Mouse (Mus musculus) liver, embryonic 13.5 days (tissue): ENCODE results near the gene Psmb8. TPM values are rescaled to one million over a fixed set of nuclear protein-coding genes. Genes with fewer than 3 reads are reported as not detected.

Source experiments
- ATAC-seq: fragments of 200-750 bp; cut with Nextera tagmentation; 2 replicates; pipeline ENCODE4 v1.8.0; 2017; ENCODE audit warnings: low read depth, mild to moderate bottlenecking, moderate number of reproducible peaks, moderate library complexity
- DNase-seq: peaks from one replicate; pipeline ENCODE4 v3.0.0; 2022
- H3K27ac ChIP-seq: fragments of 300-500 bp; sonication (generic); 2 replicates; pipeline ENCODE4 v1.5.1; 2015; ENCODE audit warnings: moderate library complexity, mild to moderate bottlenecking, inconsistent platforms
- H3K27me3 ChIP-seq: fragments of 300-500 bp; sonication (generic); 2 replicates; pipeline ENCODE4 v1.6.1; 2015; ENCODE audit warnings: mild to moderate bottlenecking, inconsistent platforms
- H3K36me3 ChIP-seq: fragments of 300-500 bp; sonication (generic); 2 replicates; pipeline ENCODE4 v1.6.1; 2015; ENCODE audit warnings: mild to moderate bottlenecking, inconsistent platforms
- H3K4me1 ChIP-seq: fragments of 300-500 bp; sonication (generic); replicated peaks from 2 replicates; pipeline ENCODE4 v1.6.1; 2015; ENCODE audit warnings: inconsistent platforms
- H3K4me2 ChIP-seq: fragments of 300-500 bp; sonication (generic); 2 replicates; pipeline ENCODE4 v1.6.1; 2015; ENCODE audit warnings: inconsistent platforms, mild to moderate bottlenecking, moderate library complexity
- H3K4me3 ChIP-seq: fragments of 300-500 bp; sonication (generic); replicated peaks from 2 replicates; pipeline ENCODE4 v1.5.1; 2015; ENCODE audit warnings: mild to moderate bottlenecking, inconsistent platforms
- H3K9ac ChIP-seq: fragments of 300-500 bp; sonication (generic); 2 replicates; pipeline ENCODE4 v1.6.1; 2015; ENCODE audit warnings: mild to moderate bottlenecking, inconsistent platforms
- H3K9me3 ChIP-seq: fragments of 300-500 bp; sonication (generic); replicated peaks from 2 replicates; pipeline ENCODE4 v1.6.1; 2016; ENCODE audit warnings: inconsistent platforms
- WGBS: fragments of 180-500 bp; shearing (Covaris S2); methylation state at CpG from one replicate; pipeline ENCODE4 v1.1.7; 2015; ENCODE audit not compliant: insufficient replicate concordance; 5-methylcytosine and 5-hydroxymethylcytosine counted together
- polyA plus RNA-seq: library from polyadenylated mRNA; unstranded; fragments of >200 nt; fragmentation: Nextera tagmentation; extraction: Ambion mirVana; gene quantifications from 2 replicates; pipeline ENCODE4 v1.2.1, GENCODE M21; 2015

The Psmb8 gene
- 15.3 and 18.0 TPM in 2 replicates for polyA plus RNA-seq

DNA sequence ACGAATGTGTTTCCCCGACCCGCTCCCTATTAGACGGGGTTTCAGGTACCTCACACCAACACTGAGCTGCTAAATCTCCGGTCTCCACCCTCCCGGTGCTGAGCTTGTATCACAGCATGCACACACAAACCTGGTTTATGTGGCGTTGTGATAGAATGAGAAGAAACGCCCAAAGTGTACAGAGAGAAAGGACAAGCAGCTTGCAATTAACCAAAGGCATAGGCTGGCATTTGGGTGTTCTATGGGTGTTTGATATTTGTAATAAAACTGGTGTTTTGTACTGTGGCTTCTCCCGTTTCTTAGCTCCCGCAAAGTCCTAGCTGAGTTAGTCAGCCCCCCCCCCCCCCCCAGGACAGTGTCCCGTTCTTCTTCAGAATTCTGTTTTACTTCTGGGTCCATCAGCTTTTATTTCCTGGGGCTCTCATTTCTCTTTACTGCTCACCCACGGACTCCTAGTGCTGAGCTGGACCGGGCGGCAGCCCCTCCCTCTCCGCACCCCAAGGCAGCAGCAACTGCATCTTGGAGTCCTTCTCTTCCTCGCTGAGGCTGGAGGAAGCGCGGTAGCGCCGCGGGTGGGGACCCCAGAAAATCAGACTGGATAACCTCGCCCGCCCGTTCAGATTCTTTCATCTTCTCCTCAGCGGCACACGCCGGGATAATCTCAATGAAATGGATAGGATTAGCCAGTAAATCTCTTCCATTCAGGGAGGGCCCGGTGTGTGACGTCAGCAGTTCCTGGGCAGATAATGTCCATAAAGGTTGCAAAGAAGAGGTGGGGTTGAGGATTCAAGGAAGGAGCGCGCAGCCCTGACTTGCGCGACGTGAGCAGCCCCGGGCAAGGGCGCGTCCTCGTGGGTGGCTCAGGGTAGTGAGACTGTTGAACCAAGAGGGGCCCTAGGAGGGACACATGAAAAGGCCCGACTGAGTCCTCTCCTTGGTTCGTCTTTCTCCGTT lies at the start of gene Psmb8:
TSS of gene Psmb8 (plus strand) at position 781 of the 954 bp plus-strand sequence.
- Histone ChIP-seq H3K4me3 (peak within 1 kb of the TSS; percentile 59), H3K36me3 (no peaks in the 10 kb centered on the region), H3K4me1 (peaks cover 24% of the 10 kb centered on the region), H3K9ac (peak within 1 kb of the TSS; percentile 59; the same call in 1 of the 2 replicates), H3K4me2 (peak within 1 kb of the TSS; percentile 68), H3K27me3 (peaks cover 78% of the 10 kb centered on the region), H3K27ac (no peak within 1 kb of the TSS), H3K9me3 (no peaks in the 10 kb centered on the region)
- ATAC-seq, result peak; percentile 30; the same call in 1 of the 2 replicates
- peak; percentile 25 for DNase-seq
- WGBS, result 4% methylated on average over 41 of the region's 41 CpGs

DNA sequence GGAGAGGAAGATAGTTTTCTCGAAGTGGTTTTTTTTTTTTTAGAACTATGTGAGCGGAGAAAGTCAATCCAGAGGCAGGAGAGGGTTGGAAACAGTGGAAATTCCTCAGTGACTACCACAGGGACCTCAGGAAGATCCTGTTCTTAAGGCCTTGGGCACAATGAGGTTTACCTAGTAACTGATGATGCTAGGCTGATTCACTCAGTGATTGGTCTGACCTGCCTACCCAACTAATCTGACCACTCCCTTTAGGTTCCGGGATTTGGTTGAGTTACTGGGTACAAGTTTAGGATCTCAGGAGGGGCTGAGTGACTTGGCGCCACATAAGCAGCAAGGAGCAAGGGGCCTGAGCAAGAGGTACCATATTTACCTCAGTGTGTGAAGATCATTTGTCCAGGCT lies 44.6 kb upstream of the Psmb8 start, which contains the start of gene H2-DMb1:
TSS of gene H2-DMb1 (plus strand) at position 150 of the 400 bp plus-strand sequence.
- no peaks in the 10 kb centered on the region for H3K36me3 ChIP-seq
- no peak within 1 kb of the TSS for H3K4me3 ChIP-seq
- H3K4me1 ChIP-seq, result no peaks in the 10 kb centered on the region
- no peak within 1 kb of the TSS for H3K27ac ChIP-seq
- H3K9me3 ChIP-seq, result no peaks in the 10 kb centered on the region
- no peak within 1 kb of the TSS for H3K9ac ChIP-seq
- ATAC-seq (no peak), DNase-seq (no peak)
- WGBS, result 48% methylated on average over 4 of the region's 4 CpGs
- H3K27me3 ChIP-seq, result no peaks in the 10 kb centered on the region
- H3K4me2 ChIP-seq, result no peak within 1 kb of the TSS

DNA sequence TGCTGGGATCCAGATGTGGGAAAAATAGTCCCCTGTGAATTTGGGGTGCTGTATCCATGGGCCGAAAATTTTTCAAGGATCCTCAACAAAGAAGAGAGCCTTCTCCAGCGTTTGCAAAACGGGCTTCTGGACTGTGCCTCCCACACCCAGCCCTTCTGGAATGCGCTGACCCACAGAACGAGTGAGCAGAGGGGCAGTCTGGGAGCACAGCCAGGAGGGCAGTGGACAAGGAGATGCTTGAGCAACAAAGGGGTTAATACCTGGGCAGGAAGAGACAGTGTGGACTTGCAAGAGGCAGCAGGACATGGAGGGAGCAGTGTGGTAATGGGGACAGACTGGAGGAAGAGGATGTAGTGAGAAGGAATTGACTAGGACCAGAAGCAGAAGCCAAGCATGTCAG lies 42.0 kb upstream of the Psmb8 start:
- no peak overlapping the region for H3K27ac ChIP-seq
- no peaks in the 10 kb centered on the region for H3K9me3 ChIP-seq
- 55% methylated on average over 5 of the region's 5 CpGs for WGBS
- ATAC-seq (no peak), DNase-seq (no peak)
- H3K36me3 ChIP-seq, result no peaks in the 10 kb centered on the region
- H3K4me2 ChIP-seq, result no peak overlapping the region
- no peaks in the 10 kb centered on the region for H3K4me1 ChIP-seq
- no peak overlapping the region for H3K4me3 ChIP-seq
- H3K27me3 ChIP-seq, result no peaks in the 10 kb centered on the region
- no peak overlapping the region for H3K9ac ChIP-seq

DNA sequence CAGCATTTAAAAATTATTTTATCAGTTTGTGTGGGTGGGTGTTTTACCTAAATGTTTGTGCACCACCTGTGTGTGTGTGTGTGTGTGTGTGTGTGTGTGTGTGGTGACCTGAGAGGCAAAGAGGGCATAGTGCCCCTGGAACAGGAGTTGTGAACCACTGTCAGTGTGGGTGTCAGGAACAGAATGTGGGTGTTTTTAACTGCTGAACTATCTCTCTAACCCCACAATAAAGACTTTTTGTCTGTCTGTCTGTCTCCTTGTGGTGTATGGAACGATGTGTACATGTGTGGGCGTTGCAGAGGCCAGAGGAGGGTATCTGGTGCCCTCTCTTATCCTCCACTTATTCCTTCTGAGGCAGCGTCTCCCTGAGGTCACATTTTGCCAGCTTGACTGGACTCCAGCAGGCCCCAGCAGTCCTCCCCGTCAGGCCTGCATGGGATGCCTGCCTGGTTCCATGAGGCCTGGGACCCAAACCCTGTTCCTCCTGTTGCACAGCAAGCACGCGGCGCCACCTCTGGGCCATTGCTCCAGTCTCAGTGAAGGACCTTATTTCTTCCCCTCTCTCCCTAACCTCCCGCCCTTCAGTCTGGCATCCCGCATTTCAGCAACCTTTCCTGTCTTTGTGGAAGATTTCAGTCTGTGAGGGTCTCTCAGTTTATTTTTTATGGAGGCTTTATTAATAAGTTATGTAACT lies 33.2 kb upstream of the Psmb8 start:
- Histone ChIP-seq H3K27ac (no peak overlapping the region), H3K4me3 (no peak overlapping the region), H3K27me3 (no peaks in the 10 kb centered on the region), H3K4me1 (no peaks in the 10 kb centered on the region), H3K9ac (no peak overlapping the region), H3K36me3 (no peaks in the 10 kb centered on the region), H3K4me2 (no peak overlapping the region), H3K9me3 (no peaks in the 10 kb centered on the region)
- ATAC-seq, result no peak
- 46% methylated on average over 9 of the region's 9 CpGs for WGBS
- no peak for DNase-seq

DNA sequence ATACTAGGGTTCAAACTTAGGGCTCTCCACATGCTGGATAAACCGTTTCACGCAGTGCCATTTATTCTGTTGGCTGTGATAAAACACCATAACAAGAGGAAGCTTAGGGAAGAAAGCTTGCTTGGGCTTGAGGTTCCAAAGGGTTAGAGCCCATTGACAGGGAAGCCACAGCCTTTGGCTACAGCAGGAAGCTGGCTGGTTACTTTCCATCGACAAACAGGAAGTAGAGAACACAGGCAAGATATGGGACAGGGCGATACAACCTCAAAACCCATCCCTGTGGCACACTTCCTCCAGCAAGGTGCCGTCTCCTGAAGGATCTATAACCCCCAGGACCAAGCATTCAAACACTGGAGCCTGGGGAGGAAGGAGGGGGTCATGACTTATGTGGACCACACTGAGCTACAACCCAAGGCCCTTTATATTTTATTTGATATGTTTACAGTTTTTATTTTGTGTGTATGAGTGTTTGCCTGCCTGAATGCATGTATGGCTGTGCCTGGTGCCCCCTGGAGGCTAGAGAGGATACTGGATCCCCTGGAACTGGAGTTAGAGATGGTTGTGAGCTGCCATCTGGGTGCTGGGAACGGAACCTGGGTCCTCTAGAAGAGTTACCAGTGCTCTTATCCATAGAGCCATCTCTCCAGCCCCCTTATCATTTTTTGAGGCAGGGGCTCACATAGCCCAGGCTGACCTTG lies 32.3 kb upstream of the Psmb8 start:
- Histone ChIP-seq H3K27ac (no peak overlapping the region), H3K4me2 (no peak overlapping the region), H3K9me3 (no peaks in the 10 kb centered on the region), H3K36me3 (no peaks in the 10 kb centered on the region), H3K4me1 (no peaks in the 10 kb centered on the region), H3K27me3 (no peaks in the 10 kb centered on the region), H3K9ac (no peak overlapping the region), H3K4me3 (no peak overlapping the region)
- 34% methylated on average over 6 of the region's 6 CpGs for WGBS
- no peak for DNase-seq
- no peak for ATAC-seq

DNA sequence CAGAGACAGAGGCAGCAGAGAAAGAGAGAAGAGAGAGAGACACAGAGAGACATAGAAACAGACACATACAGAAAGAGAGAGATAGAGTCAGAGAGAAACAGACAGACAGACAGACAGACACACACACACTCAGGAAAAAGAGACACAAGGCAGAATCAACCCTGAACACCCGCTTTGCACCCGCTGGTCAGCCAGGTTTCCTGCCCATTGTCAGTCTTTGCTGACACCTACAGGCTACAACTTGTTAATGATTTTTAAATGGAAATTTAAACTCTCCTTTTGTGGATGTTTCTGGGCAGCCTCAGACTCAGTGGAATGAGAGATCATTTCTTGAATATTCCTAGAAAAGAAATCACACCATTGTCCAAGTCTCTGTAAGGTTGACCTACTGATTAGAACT lies 28.2 kb upstream of the Psmb8 start:
- Histone ChIP-seq H3K9me3 (no peaks in the 10 kb centered on the region), H3K9ac (no peak overlapping the region), H3K4me2 (no peak overlapping the region), H3K27me3 (no peaks in the 10 kb centered on the region), H3K4me1 (peaks cover 2% of the 10 kb centered on the region; the same call in 1 of the 2 replicates), H3K4me3 (no peak overlapping the region), H3K27ac (no peak overlapping the region), H3K36me3 (no peaks in the 10 kb centered on the region)
- 2% methylated on average over 2 of the region's 2 CpGs for WGBS
- DNase-seq (no peak), ATAC-seq (no peak)

DNA sequence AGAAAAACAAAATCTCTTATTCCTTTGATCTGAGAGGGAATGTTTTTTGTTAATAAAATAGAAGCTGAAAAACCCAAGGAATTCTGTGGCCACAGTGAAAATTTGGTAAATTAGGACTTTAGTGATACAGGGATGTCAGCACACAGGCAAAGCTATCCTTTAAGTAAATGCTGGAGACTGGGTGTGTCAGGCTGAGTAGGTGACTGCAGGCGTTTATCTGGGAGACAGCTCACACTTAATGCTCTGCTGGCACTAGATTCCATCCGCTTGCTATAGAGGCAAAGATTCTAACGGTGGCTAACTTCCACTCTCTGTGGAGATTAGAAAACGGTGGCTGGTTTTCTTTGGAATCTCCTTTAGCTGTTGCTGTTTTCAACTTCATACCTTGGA lies 27.0 kb upstream of the Psmb8 start:
- Histone ChIP-seq H3K27me3 (no peaks in the 10 kb centered on the region), H3K9me3 (no peaks in the 10 kb centered on the region), H3K27ac (no peak overlapping the region), H3K4me3 (no peak overlapping the region), H3K36me3 (no peaks in the 10 kb centered on the region), H3K4me1 (peaks cover 2% of the 10 kb centered on the region; the same call in 1 of the 2 replicates), H3K9ac (no peak overlapping the region), H3K4me2 (no peak overlapping the region)
- no peak for DNase-seq
- WGBS, result 14% methylated on average over 4 of the region's 4 CpGs
- ATAC-seq, result no peak

DNA sequence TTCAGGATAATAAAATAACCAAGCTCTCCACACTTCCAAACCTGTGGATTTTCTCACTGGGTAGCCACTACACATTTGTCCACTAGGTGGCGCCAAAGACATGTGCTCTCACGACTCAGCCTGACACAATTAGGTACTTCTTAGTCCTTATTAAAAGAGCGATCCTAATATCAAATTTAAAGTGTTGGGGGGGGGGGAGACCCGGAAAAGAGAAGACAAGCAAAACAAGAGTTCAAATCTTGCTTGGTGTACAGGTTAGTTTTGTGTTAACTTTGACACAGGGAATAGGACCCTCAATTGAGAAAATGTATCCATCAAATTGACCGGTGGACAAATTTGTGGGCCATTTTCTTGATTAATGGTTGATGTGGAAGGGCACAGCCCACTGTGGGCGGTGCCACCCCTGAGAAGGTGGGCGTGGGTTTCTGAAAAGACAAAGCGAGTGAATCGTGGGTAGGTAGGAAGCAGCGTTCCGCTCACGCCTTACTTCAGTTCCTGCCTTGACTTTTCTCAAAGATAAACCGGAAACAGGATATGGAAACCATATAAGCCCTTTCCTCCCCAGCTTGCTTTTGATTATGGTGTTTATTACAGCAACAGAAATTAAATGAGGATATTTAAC lies 26.5 kb upstream of the Psmb8 start:
- peaks cover 2% of the 10 kb centered on the region; the same call in 1 of the 2 replicates for H3K4me1 ChIP-seq
- 16% methylated on average over 13 of the region's 13 CpGs for WGBS
- peak overlapping the region; percentile 44 for H3K4me2 ChIP-seq
- ATAC-seq (no peak), DNase-seq (peak; percentile 50)
- H3K36me3 ChIP-seq, result no peaks in the 10 kb centered on the region
- H3K27ac ChIP-seq, result no peak overlapping the region; the same call in 1 of the 2 replicates
- H3K4me3 ChIP-seq, result 0 out of 2 replicates have a peak overlapping the region, but pooled peaks have one; percentile 4
- no peaks in the 10 kb centered on the region for H3K27me3 ChIP-seq
- no peaks in the 10 kb centered on the region for H3K9me3 ChIP-seq
- no peak overlapping the region for H3K9ac ChIP-seq

DNA sequence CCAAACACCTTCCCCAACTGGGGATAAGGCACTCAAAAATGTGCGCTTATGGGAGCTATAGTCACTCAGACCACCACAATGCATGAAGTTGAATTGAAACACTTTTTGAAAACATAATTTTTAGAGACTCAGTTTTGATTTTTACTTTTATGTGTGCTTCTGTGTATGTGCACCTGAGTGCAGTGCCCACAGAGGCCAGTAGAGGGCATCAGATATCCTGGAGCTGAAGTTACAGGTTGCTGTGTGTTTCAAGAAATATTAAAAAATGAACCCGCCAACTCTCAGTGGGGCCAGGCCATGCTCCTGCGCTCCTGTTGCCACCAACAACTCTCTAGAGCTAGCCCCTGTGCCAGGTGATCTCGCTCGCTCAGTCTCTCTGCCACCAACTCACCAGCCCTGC lies 25.0 kb upstream of the Psmb8 start:
- Histone ChIP-seq H3K4me3 (no peak overlapping the region), H3K9me3 (peaks cover 7% of the 10 kb centered on the region; the same call in 1 of the 2 replicates), H3K27me3 (no peaks in the 10 kb centered on the region), H3K36me3 (no peaks in the 10 kb centered on the region), H3K4me2 (no peak overlapping the region), H3K9ac (no peak overlapping the region), H3K4me1 (peaks cover 2% of the 10 kb centered on the region; the same call in 1 of the 2 replicates), H3K27ac (no peak overlapping the region)
- DNase-seq (no peak), ATAC-seq (no peak)
- WGBS, result 91% methylated on average over 5 of the region's 5 CpGs

DNA sequence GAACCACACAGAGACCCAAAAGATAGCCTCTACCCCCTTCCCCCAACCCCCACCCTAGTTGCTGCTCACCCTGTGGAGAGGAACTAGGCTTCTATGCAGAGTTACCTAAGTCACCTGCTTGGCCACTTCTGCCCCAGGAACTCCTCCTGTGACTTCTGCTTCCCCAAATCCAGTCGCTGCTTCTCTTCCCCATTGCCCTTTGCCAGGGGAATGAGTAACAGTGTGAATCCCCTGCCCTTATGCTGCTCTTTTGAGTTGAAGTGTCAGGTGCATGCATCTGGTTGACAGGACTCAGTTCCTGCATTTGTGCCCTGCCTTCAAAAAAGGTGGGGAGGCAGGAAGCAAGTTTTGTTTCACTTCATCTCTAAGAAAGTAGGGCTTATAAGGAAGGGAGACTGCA lies 23.4 kb upstream of the Psmb8 start:
- Histone ChIP-seq H3K4me1 (peaks cover 2% of the 10 kb centered on the region; the same call in 1 of the 2 replicates), H3K9me3 (peaks cover 9% of the 10 kb centered on the region; the same call in 1 of the 2 replicates), H3K4me3 (no peak overlapping the region), H3K36me3 (no peaks in the 10 kb centered on the region), H3K27ac (no peak overlapping the region), H3K4me2 (no peak overlapping the region), H3K9ac (no peak overlapping the region), H3K27me3 (no peaks in the 10 kb centered on the region)
- DNase-seq, result no peak
- 29% methylated on average over 1 of the region's 1 CpGs for WGBS
- no peak for ATAC-seq
